Mouse (Mus musculus) embryo, embryonic 10 days (tissue): Measurements from ENCODE around the gene Srsf4.
A peak's percentile ranks its signal among the peaks of the same experiment; 100 is the strongest.

ENCODE experiments used
- DNase-seq: peaks from one replicate; pipeline ENCODE4 v3.0.0-alpha.2; 2015; ENCODE audit warnings: low spot score

The Srsf4 gene

GRCm38 (mm10) chr4:131914891-131915469, 41.6 kb downstream of the Srsf4 start:
- peak; percentile 75 for DNase-seq

DNA sequence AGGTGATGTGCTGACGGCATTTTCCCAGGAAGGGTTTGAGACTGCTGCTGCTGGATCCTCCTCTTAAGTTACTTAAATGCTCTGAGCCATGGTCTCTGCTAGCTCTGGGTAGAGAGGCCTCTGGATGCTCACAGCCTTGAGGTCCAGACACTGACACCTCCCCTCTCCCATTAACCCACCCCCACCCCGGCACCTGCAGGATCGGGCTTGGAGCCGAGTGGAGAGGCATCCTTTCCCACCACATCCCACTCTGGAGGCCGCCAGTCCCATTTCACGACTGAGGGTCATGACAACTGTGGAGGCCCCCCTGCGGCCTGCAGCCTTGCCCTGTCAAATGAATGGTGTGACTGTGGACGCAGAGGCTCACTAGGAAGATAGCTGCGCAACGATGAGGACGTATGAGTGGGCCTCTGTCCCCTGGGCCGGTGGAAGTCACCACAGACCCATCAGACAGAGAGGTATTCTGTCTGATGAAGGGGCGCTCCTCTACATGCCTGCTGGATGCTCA, 42.5 kb downstream of the Srsf4 start:
- DNase-seq: no peak

- DNase-seq: peak; percentile 86
Measured at GRCm38 (mm10) chr4:131916425-131916824, 43.0 kb downstream of the Srsf4 start.

GRCm38 (mm10) chr4:131917010-131917555, 43.7 kb downstream of the Srsf4 start:
- no peak for DNase-seq

DNA sequence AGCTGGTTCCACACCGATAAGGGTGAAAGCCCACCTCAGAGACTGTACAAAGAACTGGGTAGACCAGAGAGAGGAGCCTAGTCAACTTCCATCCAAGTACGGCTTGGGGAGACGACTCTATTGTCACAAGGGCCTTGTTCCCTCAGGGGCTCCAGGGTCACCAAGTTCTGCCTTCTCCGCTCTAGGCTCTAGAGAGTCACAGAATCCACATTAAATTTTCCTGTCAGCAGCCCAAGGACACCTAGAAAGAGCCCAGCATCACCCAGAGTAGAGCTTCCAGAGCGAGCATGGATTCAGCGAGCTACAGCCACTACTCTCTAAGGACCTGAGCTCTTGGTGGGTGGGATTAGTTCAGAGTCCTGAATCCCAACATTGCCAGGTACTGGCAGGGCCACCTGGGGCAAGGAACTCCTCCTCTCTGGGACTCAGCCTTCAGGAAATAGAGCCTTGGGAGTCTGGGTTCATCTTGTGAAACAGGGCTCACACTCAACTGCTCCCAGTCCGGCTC, 44.7 kb downstream of the Srsf4 start:
- DNase-seq: no peak

GRCm38 (mm10) chr4:131918711-131919500, 45.5 kb downstream of the Srsf4 start:
- peak; percentile 92 for DNase-seq

GRCm38 (mm10) chr4:131919506-131920140, 46.2 kb downstream of the Srsf4 start:
- no peak for DNase-seq

GRCm38 (mm10) chr4:131920141-131920594, 46.8 kb downstream of the Srsf4 start:
- DNase-seq: peak; percentile 62

- DNase-seq: peak; percentile 75
Measured at GRCm38 (mm10) chr4:131920595-131921351, 47.4 kb downstream of the Srsf4 start.

GRCm38 (mm10) chr4:131921461-131922346, 48.3 kb downstream of the Srsf4 start, which contains the start of gene Tmem200b:
TSS of gene Tmem200b (plus strand) at chr4:131921771.
- no peak for DNase-seq

GRCm38 (mm10) chr4:131922404-131922803, 49.0 kb downstream of the Srsf4 start:
- DNase-seq: no peak

GRCm38 (mm10) chr4:131924096-131924810, 50.8 kb downstream of the Srsf4 start:
- no peak for DNase-seq

GRCm38 (mm10) chr4:131929146-131929545, 55.7 kb downstream of the Srsf4 start:
- no peak for DNase-seq

DNA sequence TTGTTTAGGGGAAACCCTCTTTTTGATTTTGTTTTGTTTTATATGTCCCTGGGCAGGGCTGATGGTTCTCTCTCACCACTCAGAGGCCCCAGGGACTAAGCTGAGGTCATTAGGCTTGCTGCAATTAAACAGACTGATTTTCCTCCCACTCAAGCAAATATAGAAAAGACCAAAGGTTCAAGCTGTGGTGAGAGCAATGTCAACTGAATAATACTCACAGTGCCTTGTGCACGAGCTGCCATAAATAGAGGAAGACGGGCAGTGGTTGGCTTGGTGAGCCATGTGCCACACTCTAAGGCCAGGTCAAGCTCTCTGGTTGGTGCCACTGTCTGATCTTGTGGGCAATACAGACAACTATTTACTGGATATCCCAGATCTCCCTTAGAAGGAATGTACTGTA, 66.0 kb downstream of the Srsf4 start:
- no peak for DNase-seq

DNA sequence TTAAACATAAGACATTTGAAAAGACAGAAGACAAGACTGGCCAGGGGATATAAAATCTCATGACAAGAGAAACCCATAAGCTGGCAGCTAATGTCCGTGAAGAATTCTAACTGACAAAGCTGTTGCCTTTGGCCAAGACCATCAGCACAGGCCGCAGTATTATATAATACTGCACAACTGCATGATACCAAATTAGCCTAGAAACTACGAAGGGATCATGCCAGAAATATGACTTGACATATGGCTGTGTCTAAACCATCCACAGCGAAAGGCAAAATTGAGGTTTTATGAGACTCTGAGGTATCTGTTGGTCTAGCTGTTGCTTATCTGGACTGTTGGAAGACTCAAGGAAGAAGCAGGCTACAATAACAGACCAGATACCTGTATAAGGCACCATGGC, 67.4 kb downstream of the Srsf4 start:
- no peak for DNase-seq

GRCm38 (mm10) chr4:131947848-131948247, 74.4 kb downstream of the Srsf4 start:
- no peak for DNase-seq

- no peak for DNase-seq
Measured at GRCm38 (mm10) chr4:131949903-131950302, 76.5 kb downstream of the Srsf4 start.

GRCm38 (mm10) chr4:131950657-131951056, 77.2 kb downstream of the Srsf4 start:
- peak; percentile 29 for DNase-seq
